Mouse (Mus musculus): ENCODE data around the gene Tomm20. TPM values are rescaled to one million over a fixed set of nuclear protein-coding genes. Genes with fewer than 3 reads are reported as not detected.
"Not testable (repeated sequence)": the region's sequence is repeated elsewhere in the genome, so short reads cannot be mapped to it uniquely, and the experiment has no call there.

The Tomm20 gene
- polyA plus RNA-seq, 1 experiment, result 450 TPM

- TF ChIP-seq POLR2A (IDR thresholded peaks at IDR 0.05; ENCODE audit: low read depth, low read length) (no peak), CTCF (IDR thresholded peaks at IDR 0.05; ENCODE audit: extremely low read depth, insufficient read length, insufficient replicate concordance, low read depth, low read length) (no peak)
- H3K27ac ChIP-seq (ENCODE audit: insufficient read depth, low read depth, low read length), result peak overlapping the region; percentile 33; the same call in 1 of the 2 replicates
These were observed 25.9 kb downstream of the Tomm20 start for GRCm38 (mm10) chr8:126919703-126920102.

GRCm38 (mm10) chr8:126919255-126919654, 26.4 kb downstream of the Tomm20 start:
- Histone ChIP-seq H3K4me3 (ENCODE audit: low read depth, low read length) (no peak overlapping the region), H3K4me1 (ENCODE audit: control insufficient read depth, insufficient read depth, insufficient read length, low read length) (peaks cover 15% of the 10 kb centered on the region), H3K36me3 (ENCODE audit: control insufficient read depth, insufficient read depth, low read length) (no peaks in the 10 kb centered on the region), H3K27ac (ENCODE audit: insufficient read depth, low read depth, low read length) (peak overlapping the region; percentile 33; the same call in 1 of the 2 replicates), H3K27me3 (ENCODE audit: control insufficient read depth, insufficient read depth, low read length) (no peaks in the 10 kb centered on the region)
- TF ChIP-seq CTCF (IDR thresholded peaks at IDR 0.05; ENCODE audit: extremely low read depth, insufficient read length, insufficient replicate concordance, low read depth, low read length) (no peak), POLR2A (IDR thresholded peaks at IDR 0.05; ENCODE audit: low read depth, low read length) (no peak)
- 85% methylated on average over 2 of the region's 2 CpGs for WGBS

More at GRCm38 (mm10) chr8:126919703-126920102, 25.9 kb downstream of the Tomm20 start:
- H3K27me3 ChIP-seq (ENCODE audit: control insufficient read depth, insufficient read depth, low read length), result no peaks in the 10 kb centered on the region
- no peak overlapping the region for H3K4me3 ChIP-seq (ENCODE audit: low read depth, low read length)
- H3K4me1 ChIP-seq (ENCODE audit: control insufficient read depth, insufficient read depth, insufficient read length, low read length), result peaks cover 15% of the 10 kb centered on the region
- WGBS, result 83% methylated on average over 5 of the region's 5 CpGs
- H3K36me3 ChIP-seq (ENCODE audit: control insufficient read depth, insufficient read depth, low read length), result no peaks in the 10 kb centered on the region

- WGBS, result 100% methylated on average over 1 of the region's 1 CpGs
- H3K4me3 ChIP-seq (ENCODE audit: low read depth, low read length), result no peak overlapping the region
- no peak overlapping the region for H3K27ac ChIP-seq (ENCODE audit: insufficient read depth, low read depth, low read length)
- no peaks in the 10 kb centered on the region for H3K27me3 ChIP-seq (ENCODE audit: control insufficient read depth, insufficient read depth, low read length)
- peaks cover 17% of the 10 kb centered on the region for H3K4me1 ChIP-seq (ENCODE audit: control insufficient read depth, insufficient read depth, insufficient read length, low read length)
- H3K36me3 ChIP-seq (ENCODE audit: control insufficient read depth, insufficient read depth, low read length), result no peaks in the 10 kb centered on the region
- TF ChIP-seq POLR2A (IDR thresholded peaks at IDR 0.05; ENCODE audit: low read depth, low read length) (no peak), CTCF (IDR thresholded peaks at IDR 0.05; ENCODE audit: extremely low read depth, insufficient read length, insufficient replicate concordance, low read depth, low read length) (no peak)
These were observed 27.3 kb downstream of the Tomm20 start for GRCm38 (mm10) chr8:126918356-126918755.

- peaks cover 16% of the 10 kb centered on the region for H3K4me1 ChIP-seq (ENCODE audit: control insufficient read depth, insufficient read depth, insufficient read length, low read length)
- 37% methylated on average over 6 of the region's 6 CpGs for WGBS
- no peaks in the 10 kb centered on the region for H3K36me3 ChIP-seq (ENCODE audit: control insufficient read depth, insufficient read depth, low read length)
- H3K27me3 ChIP-seq (ENCODE audit: control insufficient read depth, insufficient read depth, low read length), result no peaks in the 10 kb centered on the region
- H3K27ac ChIP-seq (ENCODE audit: insufficient read depth, low read depth, low read length), result 0 out of 2 replicates have a peak overlapping the region, but pooled peaks have one; percentile 15
- no peak overlapping the region for H3K4me3 ChIP-seq (ENCODE audit: low read depth, low read length)
- 0 out of 2 replicates have a peak, but pooled peaks have one; percentile 18 for TF ChIP-seq CTCF (IDR thresholded peaks at IDR 0.05; ENCODE audit: extremely low read depth, insufficient read length, insufficient replicate concordance, low read depth, low read length)
- no peak for TF ChIP-seq POLR2A (IDR thresholded peaks at IDR 0.05; ENCODE audit: low read depth, low read length)
These were observed 28.3 kb downstream of the Tomm20 start for GRCm38 (mm10) chr8:126917179-126917905.

GRCm38 (mm10) chr8:126916611-126917010, 29.0 kb downstream of the Tomm20 start:
- WGBS, result 90% methylated on average over 4 of the region's 4 CpGs
- Histone ChIP-seq H3K36me3 (ENCODE audit: control insufficient read depth, insufficient read depth, low read length) (no peaks in the 10 kb centered on the region), H3K27ac (ENCODE audit: insufficient read depth, low read depth, low read length) (no peak overlapping the region), H3K4me3 (ENCODE audit: low read depth, low read length) (no peak overlapping the region), H3K27me3 (ENCODE audit: control insufficient read depth, insufficient read depth, low read length) (no peaks in the 10 kb centered on the region), H3K4me1 (ENCODE audit: control insufficient read depth, insufficient read depth, insufficient read length, low read length) (peaks cover 16% of the 10 kb centered on the region)
- no peak for TF ChIP-seq POLR2A (IDR thresholded peaks at IDR 0.05; ENCODE audit: low read depth, low read length)
- TF ChIP-seq CTCF (IDR thresholded peaks at IDR 0.05; ENCODE audit: extremely low read depth, insufficient read length, insufficient replicate concordance, low read depth, low read length), result no peak

GRCm38 (mm10) chr8:126914609-126915375, 30.9 kb downstream of the Tomm20 start:
- TF ChIP-seq POLR2A (IDR thresholded peaks at IDR 0.05; ENCODE audit: low read depth, low read length) (no peak), CTCF (IDR thresholded peaks at IDR 0.05; ENCODE audit: extremely low read depth, insufficient read length, insufficient replicate concordance, low read depth, low read length) (no peak)
- WGBS, result 77% methylated on average over 10 of the region's 10 CpGs
- no peak overlapping the region for H3K4me3 ChIP-seq (ENCODE audit: low read depth, low read length)
- H3K36me3 ChIP-seq (ENCODE audit: control insufficient read depth, insufficient read depth, low read length), result no peaks in the 10 kb centered on the region
- H3K27ac ChIP-seq (ENCODE audit: insufficient read depth, low read depth, low read length), result no peak overlapping the region
- peaks cover 15% of the 10 kb centered on the region for H3K4me1 ChIP-seq (ENCODE audit: control insufficient read depth, insufficient read depth, insufficient read length, low read length)
- H3K27me3 ChIP-seq (ENCODE audit: control insufficient read depth, insufficient read depth, low read length), result no peaks in the 10 kb centered on the region

- H3K27ac ChIP-seq (ENCODE audit: insufficient read depth, low read depth, low read length); H3K36me3 ChIP-seq (ENCODE audit: control insufficient read depth, insufficient read depth, low read length); H3K27me3 ChIP-seq (ENCODE audit: control insufficient read depth, insufficient read depth, low read length); H3K4me3 ChIP-seq (ENCODE audit: low read depth, low read length): not testable (repeated sequence)
- WGBS, result 46% methylated on average over 10 of the region's 10 CpGs
- peaks cover 16% of the 10 kb centered on the region for H3K4me1 ChIP-seq (ENCODE audit: control insufficient read depth, insufficient read depth, insufficient read length, low read length)
These were observed 31.5 kb downstream of the Tomm20 start for GRCm38 (mm10) chr8:126914107-126914490.
